Mouse (Mus musculus) gastrocnemius, adult 2 months (tissue): ENCODE data around the gene Mrps31. TPM values are rescaled to one million over a fixed set of nuclear protein-coding genes. Genes with fewer than 3 reads are reported as not detected.
A peak's percentile ranks its signal among the peaks of the same experiment; 100 is the strongest.

Experiments used
- DNase-seq: peaks from one replicate; pipeline ENCODE4 v3.0.0; 2022
- H3K27ac ChIP-seq: fragments of 200-600 bp; 2 replicates; pipeline ENCODE4 v1.8.1; 2022; ENCODE audit warnings: mild to moderate bottlenecking
- H3K4me3 ChIP-seq: fragments of 200-600 bp; 2 replicates; pipeline ENCODE4 v1.8.1; 2022; ENCODE audit warnings: mild to moderate bottlenecking, moderate library complexity
- CTCF ChIP-seq: fragments of 200-600 bp; IDR thresholded peaks from 2 replicates; pipeline ENCODE4 v1.8.1; 2022; ENCODE audit warnings: antibody characterized with exemption, mild to moderate bottlenecking, moderate library complexity
- intact Hi-C: fragments of 180-260 bp; cut with DNase I; formaldehyde crosslinking; loops from one replicate; pipeline ENCODE4 v1.15.1; 2025
- long read RNA-seq, 2 experiments: library from polyadenylated mRNA; stranded (forward); transcript quantifications; one replicate each; pipeline ENCODE4 v2.0.0; 2021
- total RNA-seq, 2 experiments: library from RNA; stranded (reverse); gene quantifications; 2 replicates each; pipeline ENCODE4 v1.2.3; 2021

The Mrps31 gene
- 10 to 100 TPM; 25.7 to 37.8 TPM for total RNA-seq
- long read RNA-seq, experiment 1, transcript Mrps31-201 (7 exons, 1,515 nt), result major isoform, 69 of 72 reads
- long read RNA-seq, experiment 1, partial matches to known transcripts, result 1 of 72 reads
- long read RNA-seq, experiment 1, other reads (novel, unspliced or antisense), result 2 of 72 reads
- long read RNA-seq, experiment 2, transcript Mrps31-201 (7 exons, 1,515 nt), result major isoform, 77 of 79 reads
- long read RNA-seq, experiment 2, partial matches to known transcripts, result 1 of 79 reads
- long read RNA-seq, experiment 2, other reads (novel, unspliced or antisense), result 1 of 79 reads

- intact Hi-C loops, result loop anchor here (1.0 kb wide), 1 partner anchor 13 kb away; the partner anchor contains the start of gene Slc25a15
- peak within 1 kb of the TSS; percentile 87 for H3K4me3 ChIP-seq
- DNase-seq, result peak; percentile 84
- peak within 1 kb of the TSS; percentile 97 for H3K27ac ChIP-seq
- TF ChIP-seq CTCF, result no peak
These were observed at the start of gene Mrps31 for GRCm38 (mm10) chr8:22411282-22411702. Gene Mrps31 (plus strand): TSS chr8:22411361.

GRCm38 (mm10) chr8:22376311-22376710 lies 34.9 kb upstream of the Mrps31 start:
- no peak overlapping the region for H3K4me3 ChIP-seq
- no peak overlapping the region for H3K27ac ChIP-seq
- no peak for DNase-seq
- intact Hi-C loops, result loop anchor here (2.0 to 10.0 kb wide), 3 partner anchors 184 to 384 kb away; partner anchors contain the start of genes Alg11, Atp7b and Vps36
- no peak for TF ChIP-seq CTCF

GRCm38 (mm10) chr8:22376903-22377302 lies 34.3 kb upstream of the Mrps31 start:
- TF ChIP-seq CTCF, result peak; percentile 80
- Histone ChIP-seq H3K4me3 (no peak overlapping the region), H3K27ac (no peak overlapping the region)
- peak; percentile 51 for DNase-seq
- intact Hi-C loops, result loop anchor here (2.0 to 10.0 kb wide), 3 partner anchors 184 to 385 kb away; partner anchors contain the start of genes Alg11, Atp7b and Vps36

GRCm38 (mm10) chr8:22380934-22381333 lies 30.2 kb upstream of the Mrps31 start:
- no peak overlapping the region for H3K27ac ChIP-seq
- DNase-seq, result no peak
- intact Hi-C loops, result no loop called here
- no peak overlapping the region for H3K4me3 ChIP-seq
- no peak for TF ChIP-seq CTCF

- no peak for DNase-seq
- no peak overlapping the region for H3K4me3 ChIP-seq
- TF ChIP-seq CTCF, result peak; percentile 6; the same call in 1 of the 2 replicates
- intact Hi-C loops, result no loop called here
- no peak overlapping the region for H3K27ac ChIP-seq
These were observed 28.2 kb upstream of the Mrps31 start for GRCm38 (mm10) chr8:22382824-22383595.

GRCm38 (mm10) chr8:22385158-22385557 lies 26.0 kb upstream of the Mrps31 start:
- TF ChIP-seq CTCF, result no peak
- H3K4me3 ChIP-seq, result no peak overlapping the region
- intact Hi-C loops, result no loop called here
- no peak for DNase-seq
- H3K27ac ChIP-seq, result no peak overlapping the region

GRCm38 (mm10) chr8:22389874-22390273 lies 21.3 kb upstream of the Mrps31 start:
- Histone ChIP-seq H3K4me3 (no peak overlapping the region), H3K27ac (no peak overlapping the region)
- no peak for TF ChIP-seq CTCF
- DNase-seq, result no peak
- intact Hi-C loops, result no loop called here

GRCm38 (mm10) chr8:22390766-22391463 lies 20.2 kb upstream of the Mrps31 start:
- Histone ChIP-seq H3K27ac (no peak overlapping the region), H3K4me3 (no peak overlapping the region)
- DNase-seq, result no peak
- TF ChIP-seq CTCF, result no peak
- intact Hi-C loops, result no loop called here

- no peak overlapping the region for H3K4me3 ChIP-seq
- H3K27ac ChIP-seq, result no peak overlapping the region
- DNase-seq, result no peak
- intact Hi-C loops, result no loop called here
- TF ChIP-seq CTCF, result no peak
These were observed 16.7 kb upstream of the Mrps31 start for GRCm38 (mm10) chr8:22394471-22394870.

GRCm38 (mm10) chr8:22395256-22395655 lies 15.9 kb upstream of the Mrps31 start:
- DNase-seq, result no peak
- TF ChIP-seq CTCF, result no peak
- Histone ChIP-seq H3K27ac (no peak overlapping the region), H3K4me3 (no peak overlapping the region)
- intact Hi-C loops, result no loop called here

- intact Hi-C loops, result loop anchor here (1.0 kb wide), 1 partner anchor 14 kb away; the partner anchor contains the start of gene Mrps31
- no peak for DNase-seq
- Histone ChIP-seq H3K4me3 (peak overlapping the region; percentile 96), H3K27ac (peak overlapping the region; percentile 95)
- no peak for TF ChIP-seq CTCF
These were observed 13.4 kb upstream of the Mrps31 start for GRCm38 (mm10) chr8:22397811-22398141.

GRCm38 (mm10) chr8:22398142-22398951 lies 12.8 kb upstream of the Mrps31 start, which contains the start of gene Slc25a15:
Gene Slc25a15 (minus strand): TSS chr8:22398597.
- intact Hi-C loops, result loop anchor here (1.0 kb wide), 1 partner anchor 13 kb away; the partner anchor contains the start of gene Mrps31
- H3K27ac ChIP-seq, result peak within 1 kb of the TSS; percentile 95
- no peak for TF ChIP-seq CTCF
- DNase-seq, result peak; percentile 96
- H3K4me3 ChIP-seq, result peak within 1 kb of the TSS; percentile 96
